Mouse (Mus musculus): ENCODE measurements around the gene Svop. TPM values are rescaled to one million over a fixed set of nuclear protein-coding genes. Genes with fewer than 3 reads are reported as not detected.

Gene Svop
- polyA plus RNA-seq, 1 experiment from 2014 or later = not detected

- H3K27ac ChIP-seq (ENCODE audit: low read depth) = no peak overlapping the region
- H3K4me1 ChIP-seq (ENCODE audit: insufficient read depth) = peaks cover 3% of the 10 kb centered on the region; the same call in 1 of the 2 replicates
- H3K4me3 ChIP-seq (ENCODE audit: low read depth, low read length) = no peak overlapping the region
- TF ChIP-seq CTCF (IDR thresholded peaks at IDR 0.05; ENCODE audit: low read depth) = no peak
- TF ChIP-seq EP300 (IDR thresholded peaks at IDR 0.05; ENCODE audit: low read depth) = no peak
- no peak for DNase-seq
- no peak overlapping the region for H3K9ac ChIP-seq (replicated peaks)
- WGBS (ENCODE audit: insufficient replicate concordance) = 32% methylated on average over 7 of the region's 7 CpGs
- no peaks in the 10 kb centered on the region for H3K9me3 ChIP-seq (ENCODE audit: low read length)
- H3K4me2 ChIP-seq (ENCODE audit: low read depth, low read length) = no peak overlapping the region
- no peak for ATAC-seq
- H3K36me3 ChIP-seq (replicated peaks; ENCODE audit: insufficient read depth, low read length) = no peaks in the 10 kb centered on the region
- H3K27me3 ChIP-seq (ENCODE audit: insufficient read depth, low read length) = 0 out of 2 replicates have a peak, but pooled peaks cover 2% of the 10 kb centered on the region
These were observed 853 bp downstream of the Svop start for GRCm38 (mm10) chr5:114090421-114091013.

GRCm38 (mm10) chr5:114087875-114088480, 3.4 kb downstream of the Svop start:
- no peak for TF ChIP-seq CTCF (IDR thresholded peaks at IDR 0.05; ENCODE audit: low read depth)
- TF ChIP-seq EP300 (IDR thresholded peaks at IDR 0.05; ENCODE audit: low read depth) = no peak
- Histone ChIP-seq H3K4me3 (ENCODE audit: low read depth, low read length) (no peak overlapping the region), H3K4me1 (ENCODE audit: insufficient read depth) (peaks cover 3% of the 10 kb centered on the region; the same call in 1 of the 2 replicates), H3K9me3 (ENCODE audit: low read length) (no peaks in the 10 kb centered on the region), H3K36me3 (replicated peaks; ENCODE audit: insufficient read depth, low read length) (no peaks in the 10 kb centered on the region), H3K9ac (replicated peaks) (no peak overlapping the region), H3K27me3 (ENCODE audit: insufficient read depth, low read length) (0 out of 2 replicates have a peak, but pooled peaks cover 2% of the 10 kb centered on the region), H3K4me2 (ENCODE audit: low read depth, low read length) (no peak overlapping the region), H3K27ac (ENCODE audit: low read depth) (no peak overlapping the region)
- ATAC-seq = no peak
- DNase-seq = no peak
- 56% methylated on average over 12 of the region's 12 CpGs for WGBS (ENCODE audit: insufficient replicate concordance)

- Histone ChIP-seq H3K9ac (replicated peaks) (no peak overlapping the region), H3K9me3 (ENCODE audit: low read length) (no peaks in the 10 kb centered on the region), H3K4me1 (ENCODE audit: insufficient read depth) (no peaks in the 10 kb centered on the region), H3K4me3 (ENCODE audit: low read depth, low read length) (no peak overlapping the region), H3K27me3 (ENCODE audit: insufficient read depth, low read length) (no peaks in the 10 kb centered on the region), H3K4me2 (ENCODE audit: low read depth, low read length) (no peak overlapping the region), H3K27ac (ENCODE audit: low read depth) (no peak overlapping the region), H3K36me3 (replicated peaks; ENCODE audit: insufficient read depth, low read length) (no peaks in the 10 kb centered on the region)
- DNase-seq (no peak), ATAC-seq (no peak)
- TF ChIP-seq CTCF (IDR thresholded peaks at IDR 0.05; ENCODE audit: low read depth) (no peak), EP300 (IDR thresholded peaks at IDR 0.05; ENCODE audit: low read depth) (no peak)
- 74% methylated on average over 14 of the region's 14 CpGs for WGBS (ENCODE audit: insufficient replicate concordance)
These were observed 5.9 kb downstream of the Svop start for GRCm38 (mm10) chr5:114085501-114085900.

DNA sequence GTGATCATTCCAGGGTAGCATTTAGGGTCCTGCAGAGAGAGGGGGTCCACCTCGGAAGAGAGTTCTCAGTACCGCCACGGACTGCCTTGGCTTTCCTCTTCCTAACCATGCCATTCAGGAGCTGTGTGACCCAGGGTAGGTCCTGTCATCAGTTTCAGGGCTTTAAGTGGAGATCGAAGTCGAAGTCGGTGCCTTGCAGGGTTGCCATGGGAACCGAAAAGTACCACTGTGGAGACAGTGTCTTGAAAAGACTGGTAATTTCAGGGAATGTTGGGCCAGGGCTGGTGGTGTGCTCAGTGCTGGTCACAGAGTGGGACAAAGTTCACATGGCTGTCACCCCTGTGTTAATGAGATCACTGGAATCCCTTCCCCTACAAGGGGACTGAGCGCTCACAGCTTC, 14.4 kb downstream of the Svop start:
- Histone ChIP-seq H3K4me2 (ENCODE audit: low read depth, low read length) (no peak overlapping the region), H3K36me3 (replicated peaks; ENCODE audit: insufficient read depth, low read length) (no peaks in the 10 kb centered on the region), H3K9ac (replicated peaks) (no peak overlapping the region), H3K27ac (ENCODE audit: low read depth) (no peak overlapping the region), H3K27me3 (ENCODE audit: insufficient read depth, low read length) (no peaks in the 10 kb centered on the region), H3K4me3 (ENCODE audit: low read depth, low read length) (no peak overlapping the region), H3K4me1 (ENCODE audit: insufficient read depth) (no peaks in the 10 kb centered on the region), H3K9me3 (ENCODE audit: low read length) (no peaks in the 10 kb centered on the region)
- WGBS (ENCODE audit: insufficient replicate concordance) = 66% methylated on average over 8 of the region's 8 CpGs
- DNase-seq = no peak
- TF ChIP-seq CTCF (IDR thresholded peaks at IDR 0.05; ENCODE audit: low read depth) (no peak), EP300 (IDR thresholded peaks at IDR 0.05; ENCODE audit: low read depth) (no peak)
- ATAC-seq = no peak

DNA sequence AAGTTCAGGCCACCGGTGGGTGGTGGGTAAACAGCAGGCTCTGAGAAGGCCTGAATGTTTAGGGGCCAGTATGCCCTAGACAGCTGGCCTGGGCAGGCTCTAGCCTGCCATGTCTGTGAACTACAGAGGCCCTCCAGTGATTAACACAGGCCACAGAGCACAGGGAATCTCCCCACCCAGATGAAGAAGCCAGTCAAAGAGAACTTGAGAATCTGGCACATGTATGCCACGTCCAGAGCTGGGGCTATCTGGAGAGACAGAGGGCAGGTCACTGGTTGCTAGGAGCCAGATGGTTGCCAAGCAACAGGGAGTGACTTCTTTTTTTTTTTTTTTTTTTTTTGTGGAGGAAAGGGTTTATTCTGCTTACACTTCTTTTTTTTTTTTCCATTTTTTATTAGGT, 19.1 kb downstream of the Svop start:
- no peak for ATAC-seq
- no peak overlapping the region for H3K9ac ChIP-seq (replicated peaks)
- 46% methylated on average over 2 of the region's 2 CpGs for WGBS (ENCODE audit: insufficient replicate concordance)

GRCm38 (mm10) chr5:114070858-114071257, 20.5 kb downstream of the Svop start:
- Histone ChIP-seq H3K4me2 (ENCODE audit: low read depth, low read length) (no peak overlapping the region), H3K9ac (replicated peaks) (no peak overlapping the region), H3K27ac (ENCODE audit: low read depth) (no peak overlapping the region), H3K36me3 (replicated peaks; ENCODE audit: insufficient read depth, low read length) (no peaks in the 10 kb centered on the region), H3K4me1 (ENCODE audit: insufficient read depth) (no peaks in the 10 kb centered on the region), H3K27me3 (ENCODE audit: insufficient read depth, low read length) (no peaks in the 10 kb centered on the region), H3K4me3 (ENCODE audit: low read depth, low read length) (no peak overlapping the region), H3K9me3 (ENCODE audit: low read length) (no peaks in the 10 kb centered on the region)
- DNase-seq (no peak), ATAC-seq (no peak)
- 85% methylated on average over 4 of the region's 4 CpGs for WGBS (ENCODE audit: insufficient replicate concordance)
- TF ChIP-seq CTCF (IDR thresholded peaks at IDR 0.05; ENCODE audit: low read depth) = peak; percentile 26; the same call in 1 of the 2 replicates
- TF ChIP-seq EP300 (IDR thresholded peaks at IDR 0.05; ENCODE audit: low read depth) = no peak

More for the DNA sequence above, 19.1 kb downstream of the Svop start:
- TF ChIP-seq EP300 (IDR thresholded peaks at IDR 0.05; ENCODE audit: low read depth) = no peak
- TF ChIP-seq CTCF (IDR thresholded peaks at IDR 0.05; ENCODE audit: low read depth) = no peak
- Histone ChIP-seq H3K4me2 (ENCODE audit: low read depth, low read length) (no peak overlapping the region), H3K4me3 (ENCODE audit: low read depth, low read length) (no peak overlapping the region), H3K36me3 (replicated peaks; ENCODE audit: insufficient read depth, low read length) (no peaks in the 10 kb centered on the region), H3K27me3 (ENCODE audit: insufficient read depth, low read length) (no peaks in the 10 kb centered on the region), H3K27ac (ENCODE audit: low read depth) (no peak overlapping the region), H3K4me1 (ENCODE audit: insufficient read depth) (no peaks in the 10 kb centered on the region), H3K9me3 (ENCODE audit: low read length) (no peaks in the 10 kb centered on the region)
- no peak for DNase-seq
